Mouse (Mus musculus): ENCODE data around the gene Dnaja3. TPM values are rescaled to one million over a fixed set of nuclear protein-coding genes. Genes with fewer than 3 reads are reported as not detected.
"Not testable (repeated sequence)": the region's sequence is repeated elsewhere in the genome, so short reads cannot be mapped to it uniquely, and the experiment has no call there.

Dnaja3 gene
- polyA plus RNA-seq, 1 experiment from 2014 or later = 58.5 TPM

DNA sequence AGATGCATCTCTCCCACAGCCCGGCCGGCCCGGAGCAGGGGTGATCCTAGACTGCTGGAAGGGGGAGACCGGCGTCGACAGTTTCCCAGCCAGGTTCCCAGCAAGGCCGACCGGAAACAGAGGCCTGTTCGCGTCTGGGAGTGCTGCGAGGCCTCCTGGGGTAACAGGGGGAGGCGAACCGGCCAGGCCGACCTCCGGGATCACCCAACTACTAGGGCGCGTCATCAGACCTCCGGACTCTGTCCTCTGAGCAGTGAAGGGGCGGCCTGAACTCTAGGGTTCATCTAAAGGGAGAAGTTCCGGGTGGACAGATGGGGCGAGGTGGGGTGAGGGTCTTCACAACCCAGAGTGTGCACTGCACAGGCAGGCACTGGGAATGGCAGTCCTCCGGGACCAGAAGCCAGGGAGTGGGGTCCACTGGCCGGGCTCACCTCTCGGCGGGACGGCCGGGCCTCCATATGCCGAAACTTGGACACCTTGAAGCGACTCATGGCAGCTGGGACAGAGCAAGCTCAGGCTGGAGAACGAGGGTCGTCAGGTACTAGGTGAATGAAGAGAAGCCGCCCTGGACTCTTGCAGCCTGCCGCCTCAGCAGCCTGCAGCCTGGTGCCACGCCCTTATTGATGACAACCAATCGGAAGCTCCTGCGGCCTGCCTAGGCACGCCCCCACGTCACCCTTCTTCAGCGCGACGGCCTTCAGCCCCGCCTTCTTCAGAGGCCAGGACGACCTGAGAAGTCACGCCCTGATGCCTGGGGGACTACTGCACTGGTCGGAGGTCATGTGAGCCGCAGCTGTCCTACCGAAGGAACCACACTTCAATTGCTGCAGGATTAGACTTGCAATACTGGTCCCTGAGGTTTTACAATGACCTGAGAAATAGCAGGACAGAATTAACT is 39.6 kb downstream of the Dnaja3 start, which contains the start of gene Coro7:
Gene Coro7 (minus strand): TSS at position 657 of the 898 bp plus-strand sequence.
- peak within 1 kb of the TSS; percentile 49 for H3K27ac ChIP-seq (replicated peaks)
- peak within 1 kb of the TSS; percentile 89 for H3K4me2 ChIP-seq (replicated peaks)
- H3K4me3 ChIP-seq = peak within 1 kb of the TSS; percentile 63
- peak; percentile 92 for ATAC-seq (ENCODE audit: low FRiP score, low read depth)
- peaks cover 20% of the 10 kb centered on the region for H3K4me1 ChIP-seq
- H3K9me3 ChIP-seq = no peaks in the 10 kb centered on the region
- under 1% methylated on average over 47 of the region's 47 CpGs for WGBS
- no peaks in the 10 kb centered on the region for H3K27me3 ChIP-seq
- peak within 1 kb of the TSS; percentile 58 for H3K9ac ChIP-seq (replicated peaks)
- H3K36me3 ChIP-seq = peaks cover 13% of the 10 kb centered on the region

DNA sequence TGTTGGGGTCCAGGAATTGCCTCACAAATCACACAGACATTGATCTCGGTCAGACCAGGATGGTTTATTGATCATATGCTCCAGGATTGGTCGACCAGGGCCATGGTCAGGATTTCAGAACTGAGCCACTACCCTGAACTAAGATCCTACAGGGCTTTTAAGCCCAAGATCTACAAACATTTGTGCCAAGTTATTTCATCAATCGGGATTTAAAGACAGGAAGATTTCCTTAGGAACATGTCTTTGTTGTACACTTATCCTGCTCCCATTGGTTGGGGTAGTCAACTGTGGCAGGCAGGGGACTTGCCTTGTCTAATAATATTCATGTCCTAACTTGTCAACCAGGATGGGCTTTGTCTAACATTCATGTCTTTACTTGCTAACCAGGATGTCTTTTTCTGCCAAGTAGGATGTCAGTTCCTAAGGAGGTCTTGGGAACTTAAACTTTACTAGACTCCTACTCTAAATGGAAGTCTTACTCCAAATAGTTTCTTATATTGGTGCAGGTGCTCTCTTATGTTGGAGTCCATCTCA is 41.2 kb downstream of the Dnaja3 start:
- not testable (repeated sequence) for H3K4me2 ChIP-seq (replicated peaks); ATAC-seq (ENCODE audit: low FRiP score, low read depth); H3K9me3 ChIP-seq; H3K27ac ChIP-seq (replicated peaks); H3K36me3 ChIP-seq; H3K27me3 ChIP-seq; H3K4me3 ChIP-seq; H3K9ac ChIP-seq (replicated peaks)
- 84% methylated on average over 3 of the region's 3 CpGs for WGBS
- peaks cover 33% of the 10 kb centered on the region for H3K4me1 ChIP-seq

- Histone ChIP-seq H3K36me3 (peaks cover 7% of the 10 kb centered on the region), H3K4me1 (peaks cover 33% of the 10 kb centered on the region), H3K9ac (replicated peaks) (no peak overlapping the region), H3K9me3 (no peaks in the 10 kb centered on the region), H3K27ac (replicated peaks) (no peak overlapping the region), H3K27me3 (no peaks in the 10 kb centered on the region), H3K4me3 (peak overlapping the region; percentile 96; the same call in 1 of the 2 replicates), H3K4me2 (replicated peaks) (peak overlapping the region; percentile 98)
- ATAC-seq (ENCODE audit: low FRiP score, low read depth) = no peak
- WGBS = 73% methylated on average over 4 of the region's 4 CpGs
These were observed 42.9 kb downstream of the Dnaja3 start for GRCm38 (mm10) chr16:4682628-4683179.

- Histone ChIP-seq H3K36me3 (peaks cover 12% of the 10 kb centered on the region), H3K27me3 (no peaks in the 10 kb centered on the region), H3K4me3 (peak overlapping the region; percentile 96), H3K4me1 (peaks cover 33% of the 10 kb centered on the region), H3K27ac (replicated peaks) (peak overlapping the region; percentile 64), H3K9ac (replicated peaks) (peak overlapping the region; percentile 89), H3K9me3 (no peaks in the 10 kb centered on the region), H3K4me2 (replicated peaks) (peak overlapping the region; percentile 98)
- 33% methylated on average over 9 of the region's 9 CpGs for WGBS
- no peak for ATAC-seq (ENCODE audit: low FRiP score, low read depth)
These were observed 43.4 kb downstream of the Dnaja3 start for GRCm38 (mm10) chr16:4683193-4683580.

GRCm38 (mm10) chr16:4683581-4684456 is 44.0 kb downstream of the Dnaja3 start:
- Histone ChIP-seq H3K27me3 (no peaks in the 10 kb centered on the region), H3K4me1 (peaks cover 28% of the 10 kb centered on the region), H3K9ac (replicated peaks) (peak overlapping the region; percentile 89), H3K4me2 (replicated peaks) (peak overlapping the region; percentile 98), H3K27ac (replicated peaks) (peak overlapping the region; percentile 64), H3K9me3 (no peaks in the 10 kb centered on the region), H3K4me3 (peak overlapping the region; percentile 96), H3K36me3 (peaks cover 16% of the 10 kb centered on the region)
- peak; percentile 82 for ATAC-seq (ENCODE audit: low FRiP score, low read depth)
- under 1% methylated on average over 54 of the region's 54 CpGs for WGBS

DNA sequence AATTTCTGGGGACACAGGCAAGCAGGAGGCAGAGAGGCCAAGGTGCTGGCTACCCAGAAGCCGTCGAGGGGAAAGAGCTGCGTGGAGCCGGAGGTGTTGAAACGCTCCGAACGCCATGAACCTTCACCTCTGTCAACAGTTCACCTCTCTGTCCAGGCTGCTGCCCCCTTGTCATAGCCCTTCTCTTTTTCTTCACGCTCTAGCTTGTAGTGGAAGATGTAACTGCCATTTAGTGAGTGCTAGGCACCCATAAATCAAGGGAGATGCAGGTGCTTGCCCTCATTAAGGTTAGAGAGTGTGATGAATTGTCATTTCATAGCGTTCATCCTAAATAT is 44.6 kb downstream of the Dnaja3 start:
- 3% methylated on average over 9 of the region's 9 CpGs for WGBS
- 0 out of 2 replicates have a peak, but pooled peaks have one; percentile 1 for ATAC-seq (ENCODE audit: low FRiP score, low read depth)
- H3K27ac ChIP-seq (replicated peaks) = peak overlapping the region; percentile 64; the same call in 1 of the 2 replicates

DNA sequence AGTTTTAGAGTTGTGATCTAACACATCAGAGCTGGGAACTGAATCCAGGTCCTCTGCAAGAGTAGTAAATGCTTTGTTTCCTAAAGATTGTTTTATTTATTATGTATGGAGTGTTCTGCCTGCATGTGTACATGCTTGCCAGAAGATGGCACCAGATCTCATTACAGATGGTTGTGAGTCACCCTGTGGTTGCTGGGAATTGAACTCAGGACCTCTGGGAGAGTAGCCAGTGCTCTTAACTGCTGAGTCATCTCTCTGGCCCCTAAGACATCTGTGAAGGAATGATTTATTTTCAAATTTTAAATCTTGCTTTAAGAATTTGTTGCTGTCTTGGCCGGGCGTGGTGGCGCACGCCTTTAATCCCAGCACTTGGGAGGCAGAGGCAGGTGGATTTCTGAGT is 49.6 kb downstream of the Dnaja3 start:
- not testable (repeated sequence) for H3K27me3 ChIP-seq; H3K9me3 ChIP-seq; H3K27ac ChIP-seq (replicated peaks); H3K4me3 ChIP-seq; ATAC-seq (ENCODE audit: low FRiP score, low read depth); H3K9ac ChIP-seq (replicated peaks); H3K4me2 ChIP-seq (replicated peaks)
- WGBS = 99% methylated on average over 4 of the region's 4 CpGs
- peaks cover 12% of the 10 kb centered on the region for H3K4me1 ChIP-seq
- peaks cover 68% of the 10 kb centered on the region for H3K36me3 ChIP-seq

More for the DNA sequence above, 44.6 kb downstream of the Dnaja3 start:
- Histone ChIP-seq H3K9me3 (no peaks in the 10 kb centered on the region), H3K9ac (replicated peaks) (peak overlapping the region; percentile 89), H3K4me3 (peak overlapping the region; percentile 96), H3K4me1 (peaks cover 23% of the 10 kb centered on the region), H3K4me2 (replicated peaks) (peak overlapping the region; percentile 98), H3K36me3 (peaks cover 22% of the 10 kb centered on the region), H3K27me3 (no peaks in the 10 kb centered on the region)

- H3K36me3 ChIP-seq = peaks cover 95% of the 10 kb centered on the region
These were observed 61.4 kb downstream of the Dnaja3 start for GRCm38 (mm10) chr16:4701211-4701610.

DNA sequence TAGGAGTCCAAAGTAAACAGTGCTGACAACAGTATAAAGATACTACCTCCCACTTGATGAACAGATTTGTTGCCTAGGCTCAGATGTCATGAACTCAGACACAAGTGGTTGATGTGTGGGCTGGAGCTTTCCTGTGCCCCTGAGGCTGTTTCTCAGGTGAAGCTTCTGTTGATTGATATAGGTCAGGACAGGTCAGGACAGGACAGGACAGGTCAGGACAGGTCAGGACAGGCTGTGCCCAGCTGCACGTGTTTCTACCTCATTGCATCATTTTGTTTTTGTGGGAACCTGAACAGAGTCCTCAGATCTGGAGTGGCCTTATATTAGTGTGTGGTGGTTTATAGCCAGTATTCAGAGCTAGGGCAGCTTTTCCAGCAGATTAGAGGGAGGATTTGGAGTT is 62.9 kb downstream of the Dnaja3 start:
- Histone ChIP-seq H3K36me3 (peaks cover 94% of the 10 kb centered on the region), H3K4me3 (no peak overlapping the region), H3K4me2 (replicated peaks) (no peak overlapping the region), H3K27me3 (no peaks in the 10 kb centered on the region), H3K27ac (replicated peaks) (no peak overlapping the region), H3K9ac (replicated peaks) (no peak overlapping the region), H3K4me1 (no peaks in the 10 kb centered on the region), H3K9me3 (no peaks in the 10 kb centered on the region)
- no peak for ATAC-seq (ENCODE audit: low FRiP score, low read depth)
- WGBS = 91% methylated on average over 1 of the region's 1 CpGs

More at GRCm38 (mm10) chr16:4701211-4701610, 61.4 kb downstream of the Dnaja3 start:
- Histone ChIP-seq H3K9ac (replicated peaks) (no peak overlapping the region), H3K4me3 (no peak overlapping the region), H3K27me3 (no peaks in the 10 kb centered on the region), H3K9me3 (no peaks in the 10 kb centered on the region), H3K4me1 (no peaks in the 10 kb centered on the region), H3K27ac (replicated peaks) (no peak overlapping the region), H3K4me2 (replicated peaks) (no peak overlapping the region)
- no peak for ATAC-seq (ENCODE audit: low FRiP score, low read depth)
- 95% methylated on average over 3 of the region's 3 CpGs for WGBS

- peaks cover 95% of the 10 kb centered on the region for H3K36me3 ChIP-seq
- no peaks in the 10 kb centered on the region for H3K4me1 ChIP-seq
- H3K27ac ChIP-seq (replicated peaks) = no peak overlapping the region
These were observed 65.8 kb downstream of the Dnaja3 start for GRCm38 (mm10) chr16:4705541-4705940.

GRCm38 (mm10) chr16:4711173-4711572 is 71.4 kb downstream of the Dnaja3 start:
- Histone ChIP-seq H3K9me3 (no peaks in the 10 kb centered on the region), H3K36me3 (peaks cover 98% of the 10 kb centered on the region), H3K27ac (replicated peaks) (no peak overlapping the region), H3K27me3 (no peaks in the 10 kb centered on the region), H3K9ac (replicated peaks) (no peak overlapping the region), H3K4me2 (replicated peaks) (no peak overlapping the region), H3K4me1 (no peaks in the 10 kb centered on the region), H3K4me3 (no peak overlapping the region)
- WGBS = 91% methylated on average over 4 of the region's 4 CpGs
- ATAC-seq (ENCODE audit: low FRiP score, low read depth) = no peak

More at GRCm38 (mm10) chr16:4705541-4705940, 65.8 kb downstream of the Dnaja3 start:
- H3K4me2 ChIP-seq (replicated peaks) = no peak overlapping the region
- WGBS = 76% methylated on average over 4 of the region's 4 CpGs
- no peaks in the 10 kb centered on the region for H3K9me3 ChIP-seq
- ATAC-seq (ENCODE audit: low FRiP score, low read depth) = no peak
- no peak overlapping the region for H3K9ac ChIP-seq (replicated peaks)
- H3K4me3 ChIP-seq = no peak overlapping the region
- H3K27me3 ChIP-seq = no peaks in the 10 kb centered on the region
